In the genomic region with DNA sequence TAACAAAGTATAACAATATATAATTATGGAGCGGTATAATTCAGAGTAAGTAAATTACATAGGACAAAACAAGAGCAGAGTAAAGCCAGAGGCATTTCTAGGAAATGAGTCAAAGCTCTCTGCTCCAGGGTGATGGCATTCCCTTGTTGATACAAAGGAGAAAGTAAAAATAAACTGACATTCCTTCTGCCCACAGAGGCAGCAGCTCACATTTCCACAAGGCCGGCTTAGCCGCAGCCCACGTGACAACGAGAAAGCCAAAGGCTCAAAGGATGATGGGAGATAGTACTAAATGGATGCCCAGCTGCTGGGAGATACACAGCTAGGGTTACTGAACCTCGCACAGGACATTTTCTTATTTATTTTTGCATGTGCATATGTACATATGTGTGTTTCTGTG, we compare ENCODE assay signal across 10 mouse cellular contexts. TPM values are rescaled to one million over a fixed set of nuclear protein-coding genes. Genes with fewer than 3 reads are reported as not detected.
DNase-seq lines count a peak whose midpoint lies in the region; TF ChIP-seq lines count a peak whose summit lies in the region.
"Had no signal": no experiment of that assay in that cellular context is flagged by ENCODE, and none has a peak within 500 bp of the region (broad histone marks: within the 10 kb centered on the region; RNA-seq: fewer than 3 reads in every experiment).

No protein-coding gene starts in this region.

- no peak overlapping the region for H3K4me3 ChIP-seq in gastrocnemius, adult 2 months

- peak; percentile 50 for DNase-seq in gastrocnemius, adult 2 months
- DNase-seq in gastrocnemius, postnatal 4 days (ENCODE audit: low spot score in 2 of 2) = no peak
- peak; percentile 26 for DNase-seq in embryo, embryonic 11.5 days (ENCODE audit: low read depth, low spot score)
- DNase-seq in heart, postnatal 25 days (ENCODE audit: low spot score) = peak; percentile 9
- peak; percentile 60 for DNase-seq in mesoderm, embryonic 11.5 days (ENCODE audit: low read depth, low spot score)
- no peak for DNase-seq in T-cell, adult 2 months (ENCODE audit: low spot score)
- no peak for DNase-seq in thymus, postnatal 4 days
- no peak for DNase-seq in thymus, postnatal 0 days (ENCODE audit: low spot score)
- DNase-seq: cerebellum, adult 9-11 months had no signal

- TF ChIP-seq CTCF in gastrocnemius, adult 2 months (IDR thresholded peaks at IDR 0.05) = no peak

- peak overlapping the region; percentile 61 for H3K27ac ChIP-seq in gastrocnemius, adult 2 months

- intact Hi-C loops in gastrocnemius, adult 2 months (cut with DNase I) = no loop called here
- intact Hi-C loops in heart, postnatal 25 days (cut with DNase I) = no loop called here

RNA-seq across cellular contexts. Expression of gene H2afy2, which starts 24.1 kb away (rescaled TPM):
- total RNA-seq in gastrocnemius, adult 2 months (2021) = 1 to 10 TPM in 1 of 2 experiments, under 1 TPM in 1; 0.36 to 1.1 TPM
- total RNA-seq in gastrocnemius, postnatal 4 days (2021) = 10 to 100 TPM; 14.3 to 14.6 TPM
- total RNA-seq in heart, postnatal 25 days (2021) = 1 to 10 TPM; 4.6 to 5.5 TPM
- polyA plus RNA-seq in thymus, postnatal 0 days (2015; fragmentation: Nextera tagmentation; extraction: Ambion mirVana) = 21.0 and 27.2 TPM in 2 replicates
- total RNA-seq: CH12.LX had no signal

RNA-seq across cellular contexts. Expression of gene Aifm2, which starts 44.8 kb away (rescaled TPM):
- total RNA-seq in gastrocnemius, adult 2 months (2021) = 10 to 100 TPM; 13.9 to 19.7 TPM
- total RNA-seq in gastrocnemius, postnatal 4 days (2021) = 10 to 100 TPM; 18.9 to 22.9 TPM
- 10 to 100 TPM; 31.3 to 31.6 TPM for total RNA-seq in heart, postnatal 25 days (2021)
- polyA plus RNA-seq in thymus, postnatal 0 days (2015; fragmentation: Nextera tagmentation; extraction: Ambion mirVana) = 3.8 TPM in 2 replicates

Comparison
In these comparisons a context has a peak if more than half of its experiments do, and no peak if none do; other contexts are left out.
1. DNase-seq: peak in gastrocnemius, adult 2 months (single experiment), embryo, embryonic 11.5 days (single experiment), heart, postnatal 25 days (single experiment) and mesoderm, embryonic 11.5 days (single experiment); none in gastrocnemius, postnatal 4 days (0 of 2), T-cell, adult 2 months (single experiment), thymus, postnatal 4 days (single experiment) and thymus, postnatal 0 days (single experiment).